Mouse (Mus musculus): ENCODE results near the gene 6430571L13Rik.

DNA sequence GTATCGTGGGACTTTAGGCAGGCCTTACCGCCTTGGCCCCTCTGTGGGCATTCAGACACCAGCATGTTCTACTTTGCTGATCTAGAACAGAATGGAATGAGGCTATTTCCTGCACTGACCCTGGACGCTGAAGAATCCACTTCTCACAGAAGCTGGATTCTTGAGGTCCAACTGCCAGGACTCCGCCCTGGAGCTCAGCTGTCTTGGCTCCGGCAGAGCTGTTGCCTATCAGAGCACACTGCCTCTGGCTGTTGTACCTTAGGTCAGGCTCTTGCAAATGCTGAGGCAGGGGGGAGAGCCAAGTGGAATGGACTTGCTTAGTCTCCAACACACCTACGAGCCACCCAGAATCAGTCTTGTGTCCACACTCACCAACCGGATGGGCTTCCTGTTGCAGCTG, 14.5 kb upstream of the 6430571L13Rik start:
- TF ChIP-seq CTCF (IDR thresholded peaks at IDR 0.05; ENCODE audit: low read depth, low read length) (no peak), POLR2A (IDR thresholded peaks at IDR 0.05; ENCODE audit: extremely low read depth, insufficient read depth, low read length) (no peak)

All from liver, adult 2 months (tissue).